Mouse (Mus musculus) granulocyte monocyte progenitor cell, adult 5-6 weeks (primary cell): ENCODE measurements at regions not wholly inside any gene's neighbourhood (a gene's known extent, or its start where the extent isn't known, plus 50 kb on each side); places are given as distances from the start of the nearest gene placed in this dataset.
A peak's percentile ranks its signal among the peaks of the same experiment; 100 is the strongest.

ENCODE experiments used
- ATAC-seq: replicated peaks from 2 replicates; pipeline ENCODE4 v1.8.0; 2016; ENCODE audit warnings: mild to moderate bottlenecking, moderate TSS enrichment, inconsistent platforms; ENCODE audit not compliant: poor library complexity, severe bottlenecking

GRCm38 (mm10) chr3:9200156-9200555 is 409.7 kb downstream of the Zfp704 start:
- peak; percentile 36 for ATAC-seq

GRCm38 (mm10) chr3:9198652-9199332 is 411.1 kb downstream of the Zfp704 start:
- peak; percentile 89 for ATAC-seq

- ATAC-seq: no peak
Measured at GRCm38 (mm10) chr3:9195781-9196180, 414.1 kb downstream of the Zfp704 start.

GRCm38 (mm10) chr3:9189366-9190287 is 420.3 kb downstream of the Zfp704 start:
- no peak for ATAC-seq

GRCm38 (mm10) chr3:9186364-9187120 is 423.3 kb downstream of the Zfp704 start:
- no peak for ATAC-seq

- no peak for ATAC-seq
Measured at GRCm38 (mm10) chr3:9181576-9181975, 428.3 kb downstream of the Zfp704 start.

- ATAC-seq: peak; percentile 92
Measured at GRCm38 (mm10) chr3:9179641-9180040, 430.2 kb downstream of the Zfp704 start.

GRCm38 (mm10) chr3:9174517-9174832 is 435.4 kb downstream of the Zfp704 start:
- no peak for ATAC-seq

GRCm38 (mm10) chr3:9173643-9174516 is 436.0 kb downstream of the Zfp704 start:
- peak; percentile 54 for ATAC-seq

- peak; percentile 72 for ATAC-seq
Measured at GRCm38 (mm10) chr3:9171970-9172369, 437.9 kb downstream of the Zfp704 start.

- no peak; the same call in 1 of the 2 replicates for ATAC-seq
Measured at GRCm38 (mm10) chr3:9168955-9169354, 440.9 kb downstream of the Zfp704 start.

GRCm38 (mm10) chr3:9159073-9159472 is 450.8 kb downstream of the Zfp704 start:
- no peak for ATAC-seq

- ATAC-seq: peak; percentile 72
Measured at GRCm38 (mm10) chr3:9154172-9154571, 455.7 kb downstream of the Zfp704 start.

GRCm38 (mm10) chr3:9153690-9154089 is 456.2 kb downstream of the Zfp704 start:
- peak; percentile 29; the same call in 1 of the 2 replicates for ATAC-seq

GRCm38 (mm10) chr3:9152256-9152655 is 457.6 kb downstream of the Zfp704 start:
- ATAC-seq: 0 out of 2 replicates have a peak, but pooled peaks have one; percentile 22

- ATAC-seq: peak; percentile 60
Measured at GRCm38 (mm10) chr3:9151590-9151989, 458.3 kb downstream of the Zfp704 start.

- peak; percentile 94 for ATAC-seq
Measured at GRCm38 (mm10) chr3:9148605-9149004, 461.3 kb downstream of the Zfp704 start.

- no peak for ATAC-seq
Measured at GRCm38 (mm10) chr3:9146481-9146880, 463.4 kb downstream of the Zfp704 start.

- no peak for ATAC-seq
Measured at GRCm38 (mm10) chr3:9145612-9146011, 464.3 kb downstream of the Zfp704 start.

GRCm38 (mm10) chr3:9141836-9142235 is 468.0 kb downstream of the Zfp704 start:
- ATAC-seq: no peak
